17 mouse cellular contexts compared by ENCODE assay signal in genomic region chr7:74172504-74173229, GRCm38 (mm10).
DNase-seq lines count a peak whose midpoint lies in the region; ATAC-seq lines count a peak whose summit lies in the region.
"Had no signal": no experiment of that assay in that cellular context is flagged by ENCODE, and none has a peak within 500 bp of the region (broad histone marks: within the 10 kb centered on the region; RNA-seq: fewer than 3 reads in every experiment).

No protein-coding gene starts in this region.

- no peak overlapping the region for H3K4me3 ChIP-seq in heart, embryonic 13.5 days
- H3K4me3 ChIP-seq in heart, embryonic 12.5 days: no peak overlapping the region
- no peak overlapping the region for H3K4me3 ChIP-seq in embryonic facial prominence, embryonic 15.5 days (replicated peaks)
- H3K4me3 ChIP-seq: liver, embryonic 13.5 days; midbrain, embryonic 12.5 days; neural tube, embryonic 13.5 days had no signal

- ATAC-seq in heart, embryonic 13.5 days (ENCODE audit: extremely low read depth, insufficient number of reproducible peaks, low FRiP score, low TSS enrichment): no peak
- ATAC-seq in heart, embryonic 12.5 days (ENCODE audit: insufficient number of reproducible peaks, low FRiP score): no peak
- no peak for ATAC-seq in embryonic facial prominence, embryonic 15.5 days (ENCODE audit: insufficient number of reproducible peaks, low FRiP score, low TSS enrichment, low read depth)

- H3K27me3 ChIP-seq in heart, embryonic 13.5 days (replicated peaks): no peaks in the 10 kb centered on the region
- H3K27me3 ChIP-seq in heart, embryonic 12.5 days (replicated peaks): no peaks in the 10 kb centered on the region
- H3K27me3 ChIP-seq in embryonic facial prominence, embryonic 15.5 days: no peaks in the 10 kb centered on the region
- H3K27me3 ChIP-seq: liver, embryonic 13.5 days; midbrain, embryonic 12.5 days; neural tube, embryonic 13.5 days had no signal

- 0 out of 2 replicates have a peak overlapping the region, but pooled peaks have one; percentile 13 for H3K4me2 ChIP-seq in heart, embryonic 13.5 days
- H3K4me2 ChIP-seq in heart, embryonic 12.5 days: no peak overlapping the region
- H3K4me2 ChIP-seq in embryonic facial prominence, embryonic 15.5 days (replicated peaks): no peak overlapping the region
- H3K4me2 ChIP-seq: liver, embryonic 13.5 days; midbrain, embryonic 12.5 days; neural tube, embryonic 13.5 days had no signal

- H3K36me3 ChIP-seq in heart, embryonic 13.5 days: no peaks in the 10 kb centered on the region
- no peaks in the 10 kb centered on the region for H3K36me3 ChIP-seq in heart, embryonic 12.5 days
- H3K36me3 ChIP-seq in embryonic facial prominence, embryonic 15.5 days: no peaks in the 10 kb centered on the region
- H3K36me3 ChIP-seq: liver, embryonic 13.5 days; midbrain, embryonic 12.5 days; neural tube, embryonic 13.5 days had no signal

- WGBS in heart, embryonic 13.5 days: 44% methylated on average over 4 of the region's 4 CpGs
- WGBS in heart, embryonic 12.5 days: 58% methylated on average over 4 of the region's 4 CpGs
- WGBS in embryonic facial prominence, embryonic 15.5 days: 48% methylated on average over 4 of the region's 4 CpGs

- no peak overlapping the region for H3K27ac ChIP-seq in heart, embryonic 13.5 days (replicated peaks)
- no peak overlapping the region for H3K27ac ChIP-seq in heart, embryonic 12.5 days (ENCODE audit: poor library complexity, severe bottlenecking)
- 0 out of 2 replicates have a peak overlapping the region, but pooled peaks have one; percentile 34 for H3K27ac ChIP-seq in embryonic facial prominence, embryonic 15.5 days (replicated peaks)
- H3K27ac ChIP-seq: liver, embryonic 13.5 days; midbrain, embryonic 12.5 days; neural tube, embryonic 13.5 days had no signal

- H3K9me3 ChIP-seq in heart, embryonic 13.5 days: no peaks in the 10 kb centered on the region
- no peaks in the 10 kb centered on the region for H3K9me3 ChIP-seq in heart, embryonic 12.5 days (replicated peaks)
- H3K9me3 ChIP-seq in embryonic facial prominence, embryonic 15.5 days (replicated peaks): no peaks in the 10 kb centered on the region
- H3K9me3 ChIP-seq: liver, embryonic 13.5 days; midbrain, embryonic 12.5 days; neural tube, embryonic 13.5 days had no signal

- no peak overlapping the region for H3K9ac ChIP-seq in heart, embryonic 13.5 days
- no peak overlapping the region for H3K9ac ChIP-seq in heart, embryonic 12.5 days
- H3K9ac ChIP-seq in embryonic facial prominence, embryonic 15.5 days: no peak overlapping the region
- H3K9ac ChIP-seq: liver, embryonic 13.5 days; midbrain, embryonic 12.5 days; neural tube, embryonic 13.5 days had no signal

- H3K4me1 ChIP-seq in heart, embryonic 13.5 days: peaks cover 9% of the 10 kb centered on the region; the same call in 1 of the 2 replicates
- 0 out of 2 replicates have a peak, but pooled peaks cover 5% of the 10 kb centered on the region for H3K4me1 ChIP-seq in heart, embryonic 12.5 days (replicated peaks)
- peaks cover 6% of the 10 kb centered on the region for H3K4me1 ChIP-seq in embryonic facial prominence, embryonic 15.5 days
- H3K4me1 ChIP-seq: liver, embryonic 13.5 days had no signal

- peak; percentile 13 for DNase-seq in NIH3T3 (ENCODE audit: low read depth)
- DNase-seq in lung, postnatal 10 days: peak; percentile 36
- DNase-seq in urinary bladder, postnatal 10 days (ENCODE audit: low spot score): no peak
- no peak for DNase-seq in cerebellum, postnatal 14 days
- no peak for DNase-seq in right cerebral cortex, postnatal 10 days (ENCODE audit: low spot score in 2 of 2)
- DNase-seq: adrenal gland, postnatal 14 days; B cell, adult 2 months; cerebellum, adult 18-20 months; kidney, adult 2 months; layer of hippocampus, postnatal 36 days; liver, embryonic 13.5 days; right cerebral cortex, postnatal 25 days had no signal

Comparison
In these comparisons a context has a peak if more than half of its experiments do, and no peak if none do; other contexts are left out.
1. DNase-seq: peak in NIH3T3 (single experiment) and lung, postnatal 10 days (single experiment); none in urinary bladder, postnatal 10 days (single experiment), cerebellum, postnatal 14 days (0 of 2) and right cerebral cortex, postnatal 10 days (0 of 2).